Mouse (Mus musculus): Measurements from ENCODE around the gene Bach1. TPM values are rescaled to one million over a fixed set of nuclear protein-coding genes. Genes with fewer than 3 reads are reported as not detected.
A peak's percentile ranks its signal among the peaks of the same experiment; 100 is the strongest.

Bach1 gene
- polyA plus RNA-seq, 1 experiment from 2014 or later = 8.9 TPM

- Histone ChIP-seq H3K36me3 (ENCODE audit: insufficient read depth) (no peaks in the 10 kb centered on the region), H3K9ac (no peak overlapping the region), H3K9me3 (ENCODE audit: low read depth, low read length) (no peaks in the 10 kb centered on the region), H3K4me1 (ENCODE audit: insufficient read depth) (no peaks in the 10 kb centered on the region), H3K27me3 (ENCODE audit: insufficient read depth, low read length) (no peaks in the 10 kb centered on the region), H3K27ac (ENCODE audit: low read depth) (no peak overlapping the region), H3K4me3 (ENCODE audit: low read depth, low read length) (no peak overlapping the region), H3K4me2 (no peak overlapping the region)
- DNase-seq = no peak
- no peak for TF ChIP-seq CTCF (IDR thresholded peaks at IDR 0.05; ENCODE audit: low read depth)
- ATAC-seq (ENCODE audit: insufficient read depth) = no peak
- WGBS = 92% methylated on average over 9 of the region's 9 CpGs
Observed at GRCm38 (mm10) chr16:87657291-87657690, 41.5 kb upstream of the Bach1 start.

- H3K9me3 ChIP-seq (ENCODE audit: low read depth, low read length) = no peaks in the 10 kb centered on the region
- H3K27ac ChIP-seq (ENCODE audit: low read depth) = no peak overlapping the region; the same call in 1 of the 2 replicates
- DNase-seq = peak; percentile 75
- no peak overlapping the region for H3K9ac ChIP-seq
- peak overlapping the region; percentile 49 for H3K4me2 ChIP-seq
- H3K4me1 ChIP-seq (ENCODE audit: insufficient read depth) = no peaks in the 10 kb centered on the region
- H3K4me3 ChIP-seq (ENCODE audit: low read depth, low read length) = 0 out of 2 replicates have a peak overlapping the region, but pooled peaks have one; percentile 0
- no peaks in the 10 kb centered on the region for H3K36me3 ChIP-seq (ENCODE audit: insufficient read depth)
- H3K27me3 ChIP-seq (ENCODE audit: insufficient read depth, low read length) = no peaks in the 10 kb centered on the region
- WGBS = 27% methylated on average over 12 of the region's 12 CpGs
- no peak for TF ChIP-seq CTCF (IDR thresholded peaks at IDR 0.05; ENCODE audit: low read depth)
- ATAC-seq (ENCODE audit: insufficient read depth) = peak; percentile 84
Observed at GRCm38 (mm10) chr16:87661024-87661471, 37.7 kb upstream of the Bach1 start.

GRCm38 (mm10) chr16:87661636-87662035, 37.1 kb upstream of the Bach1 start:
- no peak for ATAC-seq (ENCODE audit: insufficient read depth)
- Histone ChIP-seq H3K9ac (no peak overlapping the region), H3K4me1 (ENCODE audit: insufficient read depth) (no peaks in the 10 kb centered on the region), H3K4me3 (ENCODE audit: low read depth, low read length) (no peak overlapping the region), H3K9me3 (ENCODE audit: low read depth, low read length) (no peaks in the 10 kb centered on the region), H3K4me2 (peak overlapping the region; percentile 49), H3K27ac (ENCODE audit: low read depth) (no peak overlapping the region), H3K27me3 (ENCODE audit: insufficient read depth, low read length) (no peaks in the 10 kb centered on the region), H3K36me3 (ENCODE audit: insufficient read depth) (no peaks in the 10 kb centered on the region)
- WGBS = 78% methylated on average over 8 of the region's 8 CpGs
- no peak for DNase-seq
- TF ChIP-seq CTCF (IDR thresholded peaks at IDR 0.05; ENCODE audit: low read depth) = no peak

GRCm38 (mm10) chr16:87662528-87662927, 36.2 kb upstream of the Bach1 start:
- no peaks in the 10 kb centered on the region for H3K9me3 ChIP-seq (ENCODE audit: low read depth, low read length)
- H3K4me2 ChIP-seq = no peak overlapping the region
- WGBS = 81% methylated on average over 2 of the region's 2 CpGs
- no peak overlapping the region for H3K9ac ChIP-seq
- H3K4me1 ChIP-seq (ENCODE audit: insufficient read depth) = no peaks in the 10 kb centered on the region
- no peak overlapping the region for H3K27ac ChIP-seq (ENCODE audit: low read depth)
- H3K36me3 ChIP-seq (ENCODE audit: insufficient read depth) = no peaks in the 10 kb centered on the region
- H3K4me3 ChIP-seq (ENCODE audit: low read depth, low read length) = no peak overlapping the region
- no peak for TF ChIP-seq CTCF (IDR thresholded peaks at IDR 0.05; ENCODE audit: low read depth)
- no peak for DNase-seq
- no peak for ATAC-seq (ENCODE audit: insufficient read depth)
- H3K27me3 ChIP-seq (ENCODE audit: insufficient read depth, low read length) = no peaks in the 10 kb centered on the region

GRCm38 (mm10) chr16:87663890-87664289, 34.9 kb upstream of the Bach1 start:
- H3K4me1 ChIP-seq (ENCODE audit: insufficient read depth) = no peaks in the 10 kb centered on the region
- TF ChIP-seq CTCF (IDR thresholded peaks at IDR 0.05; ENCODE audit: low read depth) = no peak
- H3K27ac ChIP-seq (ENCODE audit: low read depth) = no peak overlapping the region
- H3K9ac ChIP-seq = no peak overlapping the region
- ATAC-seq (ENCODE audit: insufficient read depth) (no peak), DNase-seq (peak; percentile 49)
- no peak overlapping the region for H3K4me3 ChIP-seq (ENCODE audit: low read depth, low read length)
- H3K36me3 ChIP-seq (ENCODE audit: insufficient read depth) = no peaks in the 10 kb centered on the region
- no peak overlapping the region for H3K4me2 ChIP-seq
- no peaks in the 10 kb centered on the region for H3K9me3 ChIP-seq (ENCODE audit: low read depth, low read length)
- 59% methylated on average over 6 of the region's 6 CpGs for WGBS
- H3K27me3 ChIP-seq (ENCODE audit: insufficient read depth, low read length) = no peaks in the 10 kb centered on the region

- H3K4me3 ChIP-seq (ENCODE audit: low read depth, low read length) = no peak overlapping the region
- no peak for ATAC-seq (ENCODE audit: insufficient read depth)
- H3K27ac ChIP-seq (ENCODE audit: low read depth) = no peak overlapping the region
- H3K27me3 ChIP-seq (ENCODE audit: insufficient read depth, low read length) = no peaks in the 10 kb centered on the region
- H3K4me2 ChIP-seq = no peak overlapping the region
- H3K9me3 ChIP-seq (ENCODE audit: low read depth, low read length) = no peaks in the 10 kb centered on the region
- no peaks in the 10 kb centered on the region for H3K36me3 ChIP-seq (ENCODE audit: insufficient read depth)
- no peaks in the 10 kb centered on the region for H3K4me1 ChIP-seq (ENCODE audit: insufficient read depth)
- WGBS = 61% methylated on average over 9 of the region's 9 CpGs
- H3K9ac ChIP-seq = no peak overlapping the region
- no peak for TF ChIP-seq CTCF (IDR thresholded peaks at IDR 0.05; ENCODE audit: low read depth)
- no peak for DNase-seq
Observed at GRCm38 (mm10) chr16:87665246-87665645, 33.5 kb upstream of the Bach1 start.

GRCm38 (mm10) chr16:87665752-87666619, 32.8 kb upstream of the Bach1 start:
- Histone ChIP-seq H3K27me3 (ENCODE audit: insufficient read depth, low read length) (no peaks in the 10 kb centered on the region), H3K9me3 (ENCODE audit: low read depth, low read length) (no peaks in the 10 kb centered on the region), H3K4me3 (ENCODE audit: low read depth, low read length) (no peak overlapping the region), H3K36me3 (ENCODE audit: insufficient read depth) (no peaks in the 10 kb centered on the region), H3K4me2 (no peak overlapping the region), H3K4me1 (ENCODE audit: insufficient read depth) (no peaks in the 10 kb centered on the region), H3K27ac (ENCODE audit: low read depth) (no peak overlapping the region), H3K9ac (no peak overlapping the region)
- no peak for TF ChIP-seq CTCF (IDR thresholded peaks at IDR 0.05; ENCODE audit: low read depth)
- ATAC-seq (ENCODE audit: insufficient read depth) (no peak), DNase-seq (no peak)
- WGBS = 81% methylated on average over 19 of the region's 19 CpGs

Measured in lung, embryonic 14.5 days (tissue).